Mouse (Mus musculus) urinary bladder, adult 18-20 months (tissue): Measurements from ENCODE around the gene Pla2g4f.
A peak's percentile ranks its signal among the peaks of the same experiment; 100 is the strongest.

Source experiments
- DNase-seq, 2 experiments: peaks; one replicate each; pipeline ENCODE4 v3.0.0; 2022; ENCODE audit warnings: low spot score in 2 of 2, mixed read lengths in 2 of 2

Pla2g4f gene

DNA sequence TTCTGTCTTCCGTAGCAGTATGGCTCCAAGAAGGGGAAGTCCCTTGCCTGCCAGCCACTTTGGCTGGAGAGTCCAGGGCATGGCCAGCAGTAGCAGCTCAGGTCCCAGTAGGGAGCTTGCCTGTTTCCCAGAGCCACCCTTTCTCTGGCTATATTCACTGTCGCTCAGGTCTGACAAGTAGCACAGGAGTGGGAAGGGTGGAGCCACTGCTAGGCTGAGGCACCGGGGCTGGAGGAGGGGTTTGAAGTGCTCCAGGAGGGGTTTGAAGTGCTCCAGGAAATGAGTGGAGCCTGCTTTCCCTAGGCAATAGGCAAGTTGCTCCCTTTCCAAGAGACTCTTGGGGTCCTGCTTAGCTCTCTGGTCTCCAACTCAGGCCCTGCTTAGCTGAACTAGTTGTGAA, at the start of gene Pla2g4f:
Gene Pla2g4f, minus strand, starts transcription at position 190 of the 400 bp plus-strand sequence.
- no peak for DNase-seq

DNA sequence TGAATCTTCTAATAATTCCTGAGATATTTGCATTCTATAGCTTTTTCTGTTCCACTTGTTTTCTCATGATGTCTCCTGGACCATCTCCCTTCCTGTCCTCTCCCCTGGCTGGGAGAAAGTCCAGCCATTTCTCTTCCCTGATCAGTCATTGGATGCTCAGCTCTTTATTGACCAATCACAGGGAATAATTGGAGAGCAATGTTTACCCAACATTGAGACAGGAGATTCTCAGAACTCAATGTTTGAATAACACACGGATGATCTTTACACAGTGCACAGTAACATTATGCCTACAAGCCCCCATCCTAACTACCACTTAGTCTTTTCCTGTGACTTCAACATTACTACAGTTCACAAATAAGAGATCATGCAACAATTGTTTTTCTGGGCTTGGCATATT, 46.5 kb upstream of the Pla2g4f start:
- DNase-seq, result no peak

GRCm38 (mm10) chr2:120352682-120353646, 39.0 kb upstream of the Pla2g4f start, which contains the start of gene Vps39:
Vps39 (minus strand) TSS chr2:120353137.
- peak; percentile 79 to 87 for DNase-seq

GRCm38 (mm10) chr2:120351321-120351720, 37.4 kb upstream of the Pla2g4f start:
- DNase-seq, result no peak

DNA sequence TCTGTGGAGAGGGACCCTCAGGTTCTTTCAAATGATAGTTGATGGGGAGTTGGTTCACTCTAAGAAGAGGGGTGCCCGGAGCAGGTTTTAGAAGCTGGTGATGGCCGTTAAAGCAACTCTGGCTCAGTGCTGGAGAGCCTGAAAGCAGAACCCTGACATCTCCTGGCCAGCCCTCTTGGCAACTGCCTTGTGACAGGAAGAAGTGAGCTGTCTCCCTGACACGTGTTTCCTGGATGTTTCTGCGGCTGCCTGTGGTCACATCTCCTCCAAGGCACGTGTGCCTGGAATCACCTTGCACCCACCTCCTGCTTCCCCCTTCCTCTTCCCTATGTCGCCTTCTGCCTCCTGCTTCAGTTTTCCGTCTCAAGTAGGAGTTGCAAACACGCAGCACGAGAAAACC, 34.2 kb upstream of the Pla2g4f start:
- DNase-seq, result no peak

DNA sequence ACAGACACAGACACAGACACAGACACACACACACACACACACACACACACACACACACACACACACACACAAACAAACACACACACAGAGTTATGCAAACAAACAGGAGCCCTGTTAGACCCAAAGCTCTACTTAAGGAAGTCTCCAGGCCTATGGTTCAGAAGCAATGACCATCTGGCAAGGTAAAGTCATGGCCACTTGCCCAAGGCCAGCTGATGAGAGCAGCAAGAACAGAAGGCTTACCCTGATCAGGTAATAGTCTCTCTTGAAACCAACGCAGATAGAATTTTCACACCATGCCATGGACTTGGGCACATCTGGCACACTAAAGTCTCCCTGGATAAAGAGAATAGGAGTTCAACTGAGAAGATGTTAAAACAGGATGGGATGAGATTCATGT, 27.8 kb upstream of the Pla2g4f start:
- no peak for DNase-seq

- no peak for DNase-seq
Observed at GRCm38 (mm10) chr2:120337886-120338285, 23.9 kb upstream of the Pla2g4f start.

DNA sequence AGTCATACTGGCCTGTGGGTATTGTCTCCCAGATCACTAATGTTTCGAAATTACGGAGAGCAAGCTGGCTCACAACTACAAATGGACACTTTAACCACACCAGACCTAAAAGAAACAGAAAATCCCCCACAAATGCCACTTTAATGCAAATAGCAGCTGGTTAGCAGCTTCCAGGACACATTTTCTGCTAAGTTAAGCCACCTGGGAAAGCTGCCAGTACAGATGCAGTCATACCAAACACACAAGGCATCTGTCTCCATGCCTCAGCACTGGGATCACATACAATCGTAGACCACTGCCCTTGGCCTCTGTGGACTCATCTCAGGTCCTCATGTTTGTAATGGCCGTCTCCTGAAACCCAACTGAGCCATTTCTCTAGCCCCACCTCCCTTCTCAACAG, 17.6 kb upstream of the Pla2g4f start:
- DNase-seq, result no peak

DNA sequence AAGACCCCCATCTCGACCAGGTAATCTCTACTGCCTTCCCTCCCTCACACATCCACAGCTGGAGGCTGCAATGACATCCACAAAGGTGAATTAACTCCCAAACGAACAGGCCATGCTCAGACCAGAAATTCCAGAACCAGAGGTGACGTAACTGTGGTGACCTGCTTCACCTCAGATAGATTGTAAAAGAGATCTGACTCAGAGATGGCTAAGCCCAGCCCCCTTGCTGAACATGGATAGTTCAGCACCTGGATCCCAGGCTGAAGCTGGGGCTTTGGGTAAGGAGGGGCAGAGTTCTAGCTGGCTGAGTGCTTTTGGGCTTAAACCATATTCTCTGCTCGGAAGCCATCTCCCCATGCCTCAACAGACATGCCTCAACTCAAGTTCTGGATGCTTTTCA, 1.1 kb upstream of the Pla2g4f start:
- DNase-seq, result peak; percentile 31 to 42

GRCm38 (mm10) chr2:120314487-120314886, 522 bp upstream of the Pla2g4f start:
- DNase-seq, result no peak

DNA sequence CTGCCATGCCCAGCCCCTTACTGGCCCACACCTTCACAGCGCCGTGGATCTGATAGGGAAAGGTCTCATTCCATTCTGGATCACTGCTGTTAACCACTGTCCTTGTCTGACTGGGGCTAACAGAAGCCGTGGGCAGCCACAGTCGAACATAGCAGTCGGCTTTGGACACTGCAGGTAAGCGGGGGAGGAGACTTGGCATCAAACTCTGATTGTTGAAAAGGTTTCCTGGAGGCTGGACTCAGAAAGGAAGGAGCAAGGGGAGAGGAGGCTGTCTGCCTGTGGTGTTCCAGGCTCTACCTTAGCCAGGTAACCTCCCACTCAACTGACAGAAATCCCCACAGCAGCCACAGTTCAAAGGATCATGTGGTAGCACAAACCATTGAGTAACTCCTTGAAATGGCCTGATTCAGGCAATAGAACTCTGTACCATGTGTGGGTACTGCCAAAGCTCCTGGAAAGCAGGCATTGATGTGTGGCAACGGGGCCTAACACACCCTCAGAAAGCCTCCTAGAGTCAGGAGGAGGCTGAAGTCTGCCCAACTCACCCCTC, 1.6 kb downstream of the Pla2g4f start:
- no peak for DNase-seq

DNA sequence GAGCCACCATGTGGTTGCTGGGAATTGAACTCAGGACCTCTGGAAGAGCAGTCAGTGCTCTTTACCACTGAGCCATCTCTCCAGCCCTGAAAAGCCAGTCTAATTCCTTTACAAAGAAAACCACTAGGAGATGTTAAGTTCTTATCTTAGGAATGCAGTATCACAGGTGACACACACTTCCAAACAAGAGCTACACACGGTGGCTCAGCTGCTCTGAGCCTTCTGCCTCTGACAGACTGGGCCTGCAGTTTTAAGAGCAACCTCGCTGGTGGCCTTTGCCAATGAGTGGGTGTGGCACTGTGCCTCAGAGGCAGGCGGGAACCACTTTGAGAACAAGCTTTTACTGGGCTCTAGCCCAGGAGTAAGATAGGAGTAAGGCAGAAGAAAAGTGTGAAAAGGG, 9.9 kb downstream of the Pla2g4f start:
- DNase-seq, result peak in 1 of 2 experiments; percentile 10

GRCm38 (mm10) chr2:120301076-120301475, 12.9 kb downstream of the Pla2g4f start:
- no peak for DNase-seq

- no peak for DNase-seq
Observed at GRCm38 (mm10) chr2:120299866-120300265, 14.1 kb downstream of the Pla2g4f start.

- no peak for DNase-seq
Observed at GRCm38 (mm10) chr2:120296160-120296559, 17.8 kb downstream of the Pla2g4f start.

GRCm38 (mm10) chr2:120291471-120292078, 22.4 kb downstream of the Pla2g4f start:
- DNase-seq, result no peak

- DNase-seq, result no peak
Observed at GRCm38 (mm10) chr2:120288995-120289394, 25.0 kb downstream of the Pla2g4f start, which contains the start of gene Pla2g4d. Pla2g4d (minus strand) TSS chr2:120289197.

DNA sequence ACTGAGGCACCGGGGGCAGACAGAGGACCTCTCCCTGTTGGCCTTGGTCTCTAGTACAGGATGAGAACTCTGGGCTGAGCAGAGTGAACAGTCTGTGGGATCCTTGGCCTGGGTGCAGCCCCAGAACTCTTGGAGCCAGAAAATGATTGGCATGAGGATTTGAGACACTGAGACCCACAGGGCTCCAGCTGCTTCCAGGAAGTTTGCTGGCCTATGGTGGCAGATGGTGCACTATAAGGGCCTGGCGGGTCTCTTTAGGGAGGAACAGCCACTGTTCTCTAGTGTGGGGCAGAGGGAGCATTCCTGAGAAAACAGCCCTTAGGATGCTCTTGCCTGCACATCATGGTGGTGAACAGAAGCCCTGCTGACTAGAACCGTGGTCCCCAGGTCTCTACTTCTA, 25.6 kb downstream of the Pla2g4f start:
- no peak for DNase-seq

DNA sequence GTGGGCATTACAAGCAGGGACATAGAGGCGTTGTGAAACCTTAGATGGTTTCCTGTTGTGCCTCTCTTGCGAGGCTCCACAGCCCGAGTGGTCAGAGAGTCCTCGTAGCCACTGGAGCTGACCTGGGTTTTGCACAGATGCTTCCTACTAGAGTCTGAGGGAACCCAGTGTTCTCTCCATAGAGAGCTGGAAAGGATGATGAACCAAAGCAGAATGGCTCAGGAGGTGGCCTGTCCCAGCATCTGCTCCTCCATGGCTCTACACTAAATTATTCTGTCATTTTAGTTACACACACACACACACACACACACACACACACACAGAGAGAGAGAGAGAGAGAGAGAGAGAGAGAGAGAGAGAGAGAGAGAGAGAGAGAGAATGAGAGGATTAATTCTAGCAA, 28.3 kb downstream of the Pla2g4f start:
- DNase-seq, result no peak

GRCm38 (mm10) chr2:120284705-120285104, 29.3 kb downstream of the Pla2g4f start:
- no peak for DNase-seq

DNA sequence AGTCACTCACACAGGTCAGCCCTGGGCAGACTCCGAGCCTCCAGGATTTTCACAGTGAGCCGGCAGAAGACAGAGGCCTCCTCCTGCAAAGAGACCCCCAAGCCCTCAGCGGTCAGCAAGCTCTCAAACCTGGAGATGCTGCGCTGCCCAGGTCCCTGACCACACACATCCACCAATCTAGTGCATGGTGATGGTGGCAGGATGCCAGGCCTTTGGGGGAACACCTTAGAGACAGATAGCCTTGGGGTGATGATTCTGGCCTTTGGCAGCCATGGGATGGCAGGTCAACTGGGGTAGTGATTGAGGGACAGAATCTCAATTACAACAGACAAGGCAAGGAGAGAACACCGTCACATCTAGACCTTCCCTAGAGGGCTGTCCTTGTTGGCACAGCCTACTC, 29.9 kb downstream of the Pla2g4f start:
- DNase-seq, result no peak

DNA sequence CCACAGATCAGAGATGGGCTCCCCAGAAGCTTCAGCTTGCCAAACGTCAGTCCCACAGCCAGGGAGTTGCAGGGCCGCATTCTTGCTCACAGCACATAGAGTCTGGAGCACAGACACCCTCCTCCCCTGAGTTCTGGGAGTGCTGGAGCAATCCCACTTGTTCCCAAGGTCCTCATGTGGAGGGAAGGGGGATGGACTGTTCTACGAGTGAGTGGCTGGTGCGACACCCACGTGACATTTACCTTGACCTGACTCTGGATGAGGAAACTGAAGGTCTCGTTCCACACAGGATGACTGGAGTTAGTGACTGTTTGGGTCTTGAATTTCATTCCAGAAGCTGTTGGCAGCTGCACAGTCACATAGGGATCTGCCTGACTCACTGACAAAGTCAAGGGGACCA, 30.4 kb downstream of the Pla2g4f start:
- DNase-seq, result no peak

DNA sequence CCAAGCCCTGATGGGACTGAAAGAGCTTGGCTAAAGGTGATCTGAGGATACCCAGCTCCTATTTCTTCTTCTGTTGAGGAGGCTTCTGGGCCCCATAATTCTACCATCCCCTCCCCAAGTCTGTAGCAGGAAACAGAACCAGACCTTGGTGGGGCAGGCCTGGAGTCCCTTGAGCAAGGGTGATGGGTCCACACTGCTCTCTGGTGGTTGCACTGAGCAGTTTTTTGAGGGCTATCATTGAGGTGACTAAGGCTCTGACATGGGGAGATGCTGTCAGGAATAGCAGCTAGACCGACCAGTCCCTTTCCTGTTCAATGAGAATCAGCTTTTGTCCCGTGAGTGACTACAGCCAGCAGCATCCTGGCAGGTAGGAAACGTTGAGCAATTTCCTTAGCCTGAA, 32.7 kb downstream of the Pla2g4f start:
- no peak for DNase-seq
